Mouse (Mus musculus): ENCODE measurements around the gene Cdr2l. TPM values are rescaled to one million over a fixed set of nuclear protein-coding genes. Genes with fewer than 3 reads are reported as not detected.

Gene Cdr2l
- 0.54 TPM for polyA plus RNA-seq (2014; fragmentation: Illumina TruSeq; extraction: RNeasy Lipid Tissue Mini Kit (QIAGEN cat#74804); ENCODE audit: low read depth, low replicate concordance)

GRCm38 (mm10) chr11:115381743-115382539 is at the start of gene Cdr2l:
Gene Cdr2l, plus strand, starts transcription at chr11:115381916.

GRCm38 (mm10) chr11:115334531-115334930 is 47.2 kb upstream of the Cdr2l start, which contains the start of gene Otop3:
Gene Otop3, plus strand, starts transcription at chr11:115334731.

GRCm38 (mm10) chr11:115367395-115367944 is 14.2 kb upstream of the Cdr2l start, which contains the start of gene Hid1:
Gene Hid1, minus strand, starts transcription at chr11:115367756.

GRCm38 (mm10) chr11:115403338-115404124 is 21.8 kb downstream of the Cdr2l start, which contains the start of gene Mrpl58:
Gene Mrpl58, plus strand, starts transcription at chr11:115403752.

GRCm38 (mm10) chr11:115419531-115420237 is 38.0 kb downstream of the Cdr2l start, which contains the start of the genes Atp5h and Kctd2:
Gene Atp5h, minus strand, starts transcription at chr11:115419962.
Gene Kctd2, plus strand, starts transcription at chr11:115420128.

GRCm38 (mm10) chr11:115439906-115440595 is 58.3 kb downstream of the Cdr2l start, which contains the start of gene Trim80:
Gene Trim80, plus strand, starts transcription at chr11:115440545.

Other genes with a start within 250 kb of the Cdr2l start
- 1.5 TPM for gene Cd300lf, start 247.9 kb upstream of the Cdr2l start, polyA plus RNA-seq (2014; fragmentation: Illumina TruSeq; extraction: RNeasy Lipid Tissue Mini Kit (QIAGEN cat#74804); ENCODE audit: low read depth, low replicate concordance)
- 29.7 TPM for gene Slc9a3r1, start 218.6 kb upstream of the Cdr2l start, polyA plus RNA-seq (2014; fragmentation: Illumina TruSeq; extraction: RNeasy Lipid Tissue Mini Kit (QIAGEN cat#74804); ENCODE audit: low read depth, low replicate concordance)
- gene Tmem104, start 194.4 kb upstream of the Cdr2l start, polyA plus RNA-seq (2014; fragmentation: Illumina TruSeq; extraction: RNeasy Lipid Tissue Mini Kit (QIAGEN cat#74804); ENCODE audit: low read depth, low replicate concordance): 0.50 TPM
- 1.3 TPM for gene Nat9, start 194.1 kb upstream of the Cdr2l start, polyA plus RNA-seq (2014; fragmentation: Illumina TruSeq; extraction: RNeasy Lipid Tissue Mini Kit (QIAGEN cat#74804); ENCODE audit: low read depth, low replicate concordance)
- not detected for gene Grin2c, start 114.7 kb upstream of the Cdr2l start, polyA plus RNA-seq (2014; fragmentation: Illumina TruSeq; extraction: RNeasy Lipid Tissue Mini Kit (QIAGEN cat#74804); ENCODE audit: low read depth, low replicate concordance)
- 3.7 TPM for gene Fdxr, start 104.9 kb upstream of the Cdr2l start, polyA plus RNA-seq (2014; fragmentation: Illumina TruSeq; extraction: RNeasy Lipid Tissue Mini Kit (QIAGEN cat#74804); ENCODE audit: low read depth, low replicate concordance)
- gene Fads6, start 84.3 kb upstream of the Cdr2l start, polyA plus RNA-seq (2014; fragmentation: Illumina TruSeq; extraction: RNeasy Lipid Tissue Mini Kit (QIAGEN cat#74804); ENCODE audit: low read depth, low replicate concordance): 0.47 TPM
- not detected for gene Otop2, start 74.8 kb upstream of the Cdr2l start, polyA plus RNA-seq (2014; fragmentation: Illumina TruSeq; extraction: RNeasy Lipid Tissue Mini Kit (QIAGEN cat#74804); ENCODE audit: low read depth, low replicate concordance)
- gene Ush1g, start 59.9 kb upstream of the Cdr2l start, polyA plus RNA-seq (2014; fragmentation: Illumina TruSeq; extraction: RNeasy Lipid Tissue Mini Kit (QIAGEN cat#74804); ENCODE audit: low read depth, low replicate concordance): not detected
- gene Otop3, start 47.2 kb upstream of the Cdr2l start, polyA plus RNA-seq (2014; fragmentation: Illumina TruSeq; extraction: RNeasy Lipid Tissue Mini Kit (QIAGEN cat#74804); ENCODE audit: low read depth, low replicate concordance): not detected
- 19.6 TPM for gene Hid1, start 14.2 kb upstream of the Cdr2l start, polyA plus RNA-seq (2014; fragmentation: Illumina TruSeq; extraction: RNeasy Lipid Tissue Mini Kit (QIAGEN cat#74804); ENCODE audit: low read depth, low replicate concordance)
- gene Mrpl58, start 21.8 kb downstream of the Cdr2l start, polyA plus RNA-seq (2014; fragmentation: Illumina TruSeq; extraction: RNeasy Lipid Tissue Mini Kit (QIAGEN cat#74804); ENCODE audit: low read depth, low replicate concordance): 12.8 TPM
- gene Atp5h, start 38.0 kb downstream of the Cdr2l start, polyA plus RNA-seq (2014; fragmentation: Illumina TruSeq; extraction: RNeasy Lipid Tissue Mini Kit (QIAGEN cat#74804); ENCODE audit: low read depth, low replicate concordance): 608 TPM
- gene Kctd2, start 38.2 kb downstream of the Cdr2l start, polyA plus RNA-seq (2014; fragmentation: Illumina TruSeq; extraction: RNeasy Lipid Tissue Mini Kit (QIAGEN cat#74804); ENCODE audit: low read depth, low replicate concordance): 14.4 TPM
- gene Trim80, start 58.6 kb downstream of the Cdr2l start, polyA plus RNA-seq (2014; fragmentation: Illumina TruSeq; extraction: RNeasy Lipid Tissue Mini Kit (QIAGEN cat#74804); ENCODE audit: low read depth, low replicate concordance): not detected
- gene Slc16a5, start 80.6 kb downstream of the Cdr2l start, polyA plus RNA-seq (2014; fragmentation: Illumina TruSeq; extraction: RNeasy Lipid Tissue Mini Kit (QIAGEN cat#74804); ENCODE audit: low read depth, low replicate concordance): 20.9 TPM
- gene Armc7, start 93.8 kb downstream of the Cdr2l start, polyA plus RNA-seq (2014; fragmentation: Illumina TruSeq; extraction: RNeasy Lipid Tissue Mini Kit (QIAGEN cat#74804); ENCODE audit: low read depth, low replicate concordance): 1.3 TPM
- 6.7 TPM for gene Nt5c, start 109.9 kb downstream of the Cdr2l start, polyA plus RNA-seq (2014; fragmentation: Illumina TruSeq; extraction: RNeasy Lipid Tissue Mini Kit (QIAGEN cat#74804); ENCODE audit: low read depth, low replicate concordance)
- gene Jpt1, start 132.5 kb downstream of the Cdr2l start, polyA plus RNA-seq (2014; fragmentation: Illumina TruSeq; extraction: RNeasy Lipid Tissue Mini Kit (QIAGEN cat#74804); ENCODE audit: low read depth, low replicate concordance): 69.5 TPM
- 1,343 TPM for gene Sumo2, start 154.4 kb downstream of the Cdr2l start, polyA plus RNA-seq (2014; fragmentation: Illumina TruSeq; extraction: RNeasy Lipid Tissue Mini Kit (QIAGEN cat#74804); ENCODE audit: low read depth, low replicate concordance)
- gene Nup85, start 182.5 kb downstream of the Cdr2l start, polyA plus RNA-seq (2014; fragmentation: Illumina TruSeq; extraction: RNeasy Lipid Tissue Mini Kit (QIAGEN cat#74804); ENCODE audit: low read depth, low replicate concordance): 33.1 TPM
- 3.6 TPM for gene Mrps7, start 222.0 kb downstream of the Cdr2l start, polyA plus RNA-seq (2014; fragmentation: Illumina TruSeq; extraction: RNeasy Lipid Tissue Mini Kit (QIAGEN cat#74804); ENCODE audit: low read depth, low replicate concordance)
- gene Gga3, start 222.1 kb downstream of the Cdr2l start, polyA plus RNA-seq (2014; fragmentation: Illumina TruSeq; extraction: RNeasy Lipid Tissue Mini Kit (QIAGEN cat#74804); ENCODE audit: low read depth, low replicate concordance): 6.1 TPM
- 24.5 TPM for gene Mif4gd, start 231.1 kb downstream of the Cdr2l start, polyA plus RNA-seq (2014; fragmentation: Illumina TruSeq; extraction: RNeasy Lipid Tissue Mini Kit (QIAGEN cat#74804); ENCODE audit: low read depth, low replicate concordance)
- 3.4 TPM for gene Slc25a19, start 246.4 kb downstream of the Cdr2l start, polyA plus RNA-seq (2014; fragmentation: Illumina TruSeq; extraction: RNeasy Lipid Tissue Mini Kit (QIAGEN cat#74804); ENCODE audit: low read depth, low replicate concordance)